Mouse (Mus musculus) heart, postnatal 0 days (tissue): Measurements from ENCODE around the gene Camk2n1. TPM values are rescaled to one million over a fixed set of nuclear protein-coding genes. Genes with fewer than 3 reads are reported as not detected.

ENCODE experiments used
- ATAC-seq: fragments of 200-750 bp; cut with Nextera tagmentation; 2 replicates; pipeline ENCODE4 v1.8.0; 2017; ENCODE audit warnings: low read depth, moderate number of reproducible peaks, moderate library complexity; ENCODE audit not compliant: insufficient read depth
- DNase-seq: peaks from one replicate; pipeline ENCODE4 v3.0.0-alpha.2; 2016; ENCODE audit warnings: low spot score
- H3K27ac ChIP-seq: fragments of 300-500 bp; sonication (generic); 2 replicates; pipeline ENCODE4 v1.5.1; 2014; ENCODE audit warnings: low read depth, mild to moderate bottlenecking
- H3K27me3 ChIP-seq: fragments of 300-500 bp; sonication (generic); 2 replicates; pipeline ENCODE4 v1.6.1; 2014; ENCODE audit warnings: low read length, mixed read lengths; ENCODE audit not compliant: control insufficient read depth, insufficient read depth
- H3K36me3 ChIP-seq: fragments of 300-500 bp; sonication (generic); replicated peaks from 2 replicates; pipeline ENCODE4 v1.6.1; 2014; ENCODE audit warnings: low read length, mixed read lengths; ENCODE audit not compliant: control insufficient read depth, insufficient read depth
- H3K4me1 ChIP-seq: fragments of 300-500 bp; sonication (generic); 2 replicates; pipeline ENCODE4 v1.6.1; 2014; ENCODE audit warnings: antibody characterized with exemption; ENCODE audit not compliant: control insufficient read depth, insufficient read depth
- H3K4me2 ChIP-seq: fragments of 300-500 bp; sonication (generic); 2 replicates; pipeline ENCODE4 v1.6.1; 2014; ENCODE audit warnings: low read depth, mild to moderate bottlenecking, low read length, moderate library complexity
- H3K4me3 ChIP-seq: fragments of 300-500 bp; sonication (generic); 2 replicates; pipeline ENCODE4 v1.5.1; 2014; ENCODE audit warnings: low read depth, low read length
- H3K9ac ChIP-seq: fragments of 300-500 bp; sonication (generic); replicated peaks from 2 replicates; pipeline ENCODE4 v1.6.1; 2014; ENCODE audit warnings: low read depth, low read length, mixed read lengths
- H3K9me3 ChIP-seq: fragments of 300-500 bp; sonication (generic); replicated peaks from 2 replicates; pipeline ENCODE4 v1.6.1; 2016; ENCODE audit warnings: low read length; ENCODE audit not compliant: control insufficient read depth
- CTCF ChIP-seq: IDR thresholded peaks from 2 replicates; pipeline ENCODE4 v1.5.1; 2016; ENCODE audit warnings: antibody characterized with exemption, control low read depth, low read depth
- EP300 ChIP-seq: IDR thresholded peaks from 2 replicates; pipeline ENCODE4 v1.6.1; 2016; ENCODE audit warnings: antibody characterized with exemption, low read depth
- WGBS: fragments of 180-500 bp; shearing (Covaris S2); extraction: QIAGEN DNeasy Blood & Tissue Kit; methylation state at CpG from one replicate; pipeline ENCODE4 v1.1.7; 2014; 5-methylcytosine and 5-hydroxymethylcytosine counted together
- polyA plus RNA-seq: library from polyadenylated mRNA; unstranded; fragments of >200 nt; fragmentation: Nextera tagmentation; extraction: Ambion mirVana; gene quantifications from 2 replicates; pipeline ENCODE4 v1.2.1, GENCODE M21; 2015
- total RNA-seq: library from RNA; depleted of rRNA; stranded (reverse); fragments of >200 nt; gene quantifications from 2 replicates; pipeline ENCODE4 v1.2.3, GENCODE M21; 2014; ENCODE audit warnings: low replicate concordance

The Camk2n1 gene
- total and polyA plus RNA-seq, 2 experiments from 2014 or later, result 1.6 to 5.1 TPM

- Histone ChIP-seq H3K36me3 (no peaks in the 10 kb centered on the region), H3K27me3 (peaks cover 38% of the 10 kb centered on the region), H3K9ac (no peak overlapping the region), H3K4me2 (no peak overlapping the region), H3K27ac (no peak overlapping the region), H3K4me3 (no peak overlapping the region), H3K9me3 (no peaks in the 10 kb centered on the region), H3K4me1 (no peaks in the 10 kb centered on the region)
- TF ChIP-seq CTCF (no peak), EP300 (no peak)
- DNase-seq, result no peak
- no peak for ATAC-seq
- 61% methylated on average over 12 of the region's 12 CpGs for WGBS
Observed at GRCm38 (mm10) chr4:138449636-138450314, 4.3 kb upstream of the Camk2n1 start.

- Histone ChIP-seq H3K9me3 (no peaks in the 10 kb centered on the region), H3K9ac (no peak overlapping the region), H3K4me2 (no peak overlapping the region), H3K27me3 (peaks cover 51% of the 10 kb centered on the region), H3K4me1 (0 out of 2 replicates have a peak, but pooled peaks cover 6% of the 10 kb centered on the region), H3K27ac (no peak overlapping the region), H3K36me3 (no peaks in the 10 kb centered on the region), H3K4me3 (no peak overlapping the region)
- no peak for ATAC-seq
- no peak for TF ChIP-seq EP300
- TF ChIP-seq CTCF, result no peak
- 35% methylated on average over 15 of the region's 15 CpGs for WGBS
- DNase-seq, result no peak
Observed at GRCm38 (mm10) chr4:138452306-138453096, 1.6 kb upstream of the Camk2n1 start.

- 0 out of 2 replicates have a peak, but pooled peaks cover 6% of the 10 kb centered on the region for H3K4me1 ChIP-seq
- no peaks in the 10 kb centered on the region for H3K9me3 ChIP-seq
- ATAC-seq (0 out of 2 replicates have a peak, but pooled peaks have one; percentile 3), DNase-seq (no peak)
- no peaks in the 10 kb centered on the region for H3K36me3 ChIP-seq
- peaks cover 55% of the 10 kb centered on the region for H3K27me3 ChIP-seq
- H3K4me3 ChIP-seq, result peak overlapping the region; percentile 86
- TF ChIP-seq EP300 (no peak), CTCF (no peak)
- no peak overlapping the region for H3K27ac ChIP-seq
- 12% methylated on average over 19 of the region's 19 CpGs for WGBS
- H3K9ac ChIP-seq, result no peak overlapping the region
- peak overlapping the region; percentile 99 for H3K4me2 ChIP-seq
Observed at GRCm38 (mm10) chr4:138453097-138453752, 889 bp upstream of the Camk2n1 start.

- under 1% methylated on average over 54 of the region's 78 CpGs for whole genome bisulfite sequencing
- peak; percentile 47 for ATAC-seq
Observed at GRCm38 (mm10) chr4:138454571-138455140, 542 bp downstream of the Camk2n1 start.

More at GRCm38 (mm10) chr4:138454571-138455140, 542 bp downstream of the Camk2n1 start:
- Histone ChIP-seq H3K4me2 (peak overlapping the region; percentile 99), H3K9me3 (no peaks in the 10 kb centered on the region), H3K9ac (peak overlapping the region; percentile 64), H3K4me3 (peak overlapping the region; percentile 86), H3K27me3 (peaks cover 69% of the 10 kb centered on the region), H3K4me1 (0 out of 2 replicates have a peak, but pooled peaks cover 6% of the 10 kb centered on the region), H3K27ac (peak overlapping the region; percentile 76), H3K36me3 (no peaks in the 10 kb centered on the region)
- TF ChIP-seq EP300 (no peak), CTCF (no peak)
- no peak for DNase-seq
